Mouse (Mus musculus) cortical plate, adult 2 months (tissue): ENCODE measurements around the gene Sp100.

Experiments
- CTCF ChIP-seq: fragments of 200-500 bp; IDR thresholded peaks from 2 replicates; pipeline ENCODE4 v1.5.1; 2011; ENCODE audit warnings: mild to moderate bottlenecking, control low read depth, low read length; ENCODE audit not compliant: insufficient read depth; ENCODE audit errors: extremely low read depth
- POLR2A ChIP-seq: fragments of 200-500 bp; IDR thresholded peaks from 2 replicates; pipeline ENCODE4 v1.6.1; 2011; ENCODE audit warnings: mild to moderate bottlenecking, low read length, control low read depth; ENCODE audit not compliant: insufficient read depth; ENCODE audit errors: extremely low read depth

- no peak for TF ChIP-seq CTCF
- no peak for TF ChIP-seq POLR2A
These were observed 30.4 kb downstream of the Sp100 start for GRCm38 (mm10) chr1:85680226-85680625.
